Mouse (Mus musculus): Measurements from ENCODE around the gene Syt7. TPM values are rescaled to one million over a fixed set of nuclear protein-coding genes. Genes with fewer than 3 reads are reported as not detected.
A peak's percentile ranks its signal among the peaks of the same experiment; 100 is the strongest.

The Syt7 gene
- polyA plus RNA-seq, 1 experiment from 2014 or later: 1.5 TPM

DNA sequence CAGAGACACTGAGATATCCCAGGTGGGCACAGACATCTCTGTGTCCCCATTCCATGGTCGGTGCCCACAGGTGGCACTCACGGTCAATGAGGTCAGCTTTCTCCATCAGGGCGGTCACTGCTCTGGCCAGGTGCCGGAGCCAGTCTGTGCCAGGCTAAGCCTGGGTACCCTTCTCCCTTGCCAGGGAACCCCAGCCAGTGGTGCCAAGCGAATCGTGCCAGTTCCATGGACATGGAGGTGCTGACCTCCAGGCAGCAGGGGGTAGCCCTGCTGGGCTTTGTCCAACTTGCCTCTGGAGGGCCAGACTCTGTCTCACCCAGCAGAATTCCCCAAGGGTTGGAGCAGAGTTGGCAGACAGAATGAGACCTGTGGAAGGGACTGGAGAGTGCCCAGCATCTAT, 4.6 kb downstream of the Syt7 start:
- Histone ChIP-seq H3K27ac (no peak overlapping the region), H3K27me3 (ENCODE audit: insufficient read depth, poor library complexity, severe bottlenecking) (peaks cover 37% of the 10 kb centered on the region), H3K9me3 (no peaks in the 10 kb centered on the region), H3K4me3 (no peak overlapping the region), H3K36me3 (no peaks in the 10 kb centered on the region), H3K4me1 (replicated peaks) (peaks cover 56% of the 10 kb centered on the region)
- 89% methylated on average over 6 of the region's 6 CpGs for WGBS
- DNase-seq (ENCODE audit: low spot score): no peak

DNA sequence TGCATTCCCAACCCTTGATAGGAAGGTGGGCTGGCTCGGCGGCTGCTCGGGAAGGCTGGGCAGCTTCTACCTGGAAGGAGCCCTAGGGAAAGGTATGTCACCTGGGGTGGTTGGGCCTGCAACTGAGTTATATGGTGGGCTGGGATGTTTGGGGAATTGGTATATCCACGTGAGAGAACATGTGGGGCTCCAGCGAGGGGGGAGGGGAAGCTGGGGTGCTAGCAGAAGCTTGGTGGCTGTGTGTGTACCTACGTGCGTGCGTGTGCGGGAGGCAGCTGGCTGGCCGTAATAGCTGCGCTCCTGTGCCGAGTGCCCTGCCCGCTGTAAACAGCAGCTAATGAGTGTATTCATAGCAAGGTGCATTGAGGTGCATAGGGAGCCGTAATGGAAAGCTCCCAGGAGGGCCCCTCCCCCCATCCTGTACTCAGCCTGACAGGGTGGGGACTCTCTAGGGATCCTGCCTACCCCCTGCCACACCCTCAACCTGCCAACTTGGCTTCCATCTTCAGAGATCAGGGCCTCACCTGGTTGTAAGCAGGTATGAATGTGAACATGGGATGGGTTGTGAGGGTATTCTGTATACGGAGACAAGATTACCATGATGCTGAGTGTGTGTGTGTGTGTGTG, 5.1 kb downstream of the Syt7 start:
- Histone ChIP-seq H3K4me1 (replicated peaks) (peaks cover 52% of the 10 kb centered on the region), H3K27me3 (ENCODE audit: insufficient read depth, poor library complexity, severe bottlenecking) (peaks cover 37% of the 10 kb centered on the region)
- no peak for DNase-seq (ENCODE audit: low spot score)

GRCm38 (mm10) chr19:10395174-10395573, 6.3 kb downstream of the Syt7 start:
- Histone ChIP-seq H3K27me3 (ENCODE audit: insufficient read depth, poor library complexity, severe bottlenecking) (peaks cover 27% of the 10 kb centered on the region), H3K36me3 (no peaks in the 10 kb centered on the region), H3K4me1 (replicated peaks) (peaks cover 43% of the 10 kb centered on the region), H3K9me3 (no peaks in the 10 kb centered on the region), H3K27ac (peak overlapping the region; percentile 25; the same call in 1 of the 2 replicates), H3K4me3 (no peak overlapping the region)
- WGBS: 25% methylated on average over 8 of the region's 8 CpGs
- peak; percentile 55 for DNase-seq (ENCODE audit: low spot score)

More for the DNA sequence above, 5.1 kb downstream of the Syt7 start:
- no peaks in the 10 kb centered on the region for H3K36me3 ChIP-seq
- no peak overlapping the region for H3K4me3 ChIP-seq
- H3K9me3 ChIP-seq: no peaks in the 10 kb centered on the region
- H3K27ac ChIP-seq: no peak overlapping the region
- WGBS: 81% methylated on average over 15 of the region's 15 CpGs

- H3K27ac ChIP-seq: no peak overlapping the region
- no peak overlapping the region for H3K4me3 ChIP-seq
- H3K36me3 ChIP-seq: no peaks in the 10 kb centered on the region
- H3K27me3 ChIP-seq (ENCODE audit: insufficient read depth, poor library complexity, severe bottlenecking): peaks cover 9% of the 10 kb centered on the region; the same call in 1 of the 2 replicates
- 86% methylated on average over 2 of the region's 2 CpGs for WGBS
- peaks cover 41% of the 10 kb centered on the region for H3K4me1 ChIP-seq (replicated peaks)
- no peak for DNase-seq (ENCODE audit: low spot score)
- no peaks in the 10 kb centered on the region for H3K9me3 ChIP-seq
These were observed 8.1 kb downstream of the Syt7 start for GRCm38 (mm10) chr19:10396962-10397361.

DNA sequence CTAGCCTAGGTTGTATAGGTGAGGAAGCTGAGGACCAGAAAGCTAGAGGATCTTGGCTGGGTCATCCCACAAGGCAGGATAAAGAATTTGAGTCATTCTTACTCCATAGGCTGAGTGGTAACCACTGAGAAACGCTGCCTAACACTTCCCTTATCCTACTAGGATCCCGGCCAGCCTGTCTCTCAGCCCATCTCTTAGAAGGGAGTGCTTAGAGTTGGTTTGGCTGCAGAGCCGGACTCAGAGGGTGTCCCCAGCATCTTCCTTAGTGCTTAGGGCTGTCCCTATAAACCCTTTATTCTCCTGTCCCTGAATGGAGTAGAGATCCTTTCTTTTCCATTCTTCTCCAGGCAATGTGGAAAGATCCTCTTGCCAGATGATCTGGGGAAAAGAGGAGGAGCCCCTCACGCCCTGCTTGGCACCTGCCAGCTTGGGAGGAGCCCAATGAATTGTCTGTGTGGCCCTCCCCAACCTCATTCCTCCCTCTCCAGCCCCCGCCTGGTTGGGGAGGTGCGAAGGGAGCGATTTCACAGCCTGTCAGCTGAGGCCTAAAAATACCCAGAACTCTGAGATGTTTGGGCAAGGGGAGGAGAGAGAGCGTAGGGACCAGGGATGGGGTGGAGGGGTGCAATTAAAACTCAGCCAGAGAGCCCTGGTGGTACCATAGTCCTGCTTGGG, 8.7 kb downstream of the Syt7 start:
- 48% methylated on average over 8 of the region's 8 CpGs for WGBS
- peaks cover 6% of the 10 kb centered on the region; the same call in 1 of the 2 replicates for H3K27me3 ChIP-seq (ENCODE audit: insufficient read depth, poor library complexity, severe bottlenecking)
- H3K27ac ChIP-seq: no peak overlapping the region
- peaks cover 37% of the 10 kb centered on the region for H3K4me1 ChIP-seq (replicated peaks)
- DNase-seq (ENCODE audit: low spot score): no peak
- H3K9me3 ChIP-seq: no peaks in the 10 kb centered on the region
- H3K36me3 ChIP-seq: no peaks in the 10 kb centered on the region
- H3K4me3 ChIP-seq: no peak overlapping the region

DNA sequence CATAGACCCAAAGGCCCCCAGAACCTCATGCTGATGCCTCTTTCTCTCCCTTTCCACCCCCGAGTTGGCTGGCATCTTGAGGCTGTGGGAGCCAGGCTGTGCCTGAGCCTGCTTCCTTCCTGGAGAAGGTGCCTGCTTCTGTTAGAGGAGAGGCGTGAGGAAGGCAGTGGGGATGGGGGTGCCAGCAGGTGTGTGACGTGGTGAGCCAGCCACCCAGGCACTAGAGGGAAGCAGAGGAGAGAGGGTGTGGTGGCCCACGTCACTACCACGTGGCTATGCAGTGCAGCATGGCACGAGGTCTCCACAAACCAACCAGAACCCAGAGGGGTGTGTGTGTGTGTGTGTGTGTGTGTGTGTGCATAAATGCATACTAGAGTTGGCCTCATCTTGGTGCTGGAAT, 9.4 kb downstream of the Syt7 start:
- H3K4me1 ChIP-seq (replicated peaks): peaks cover 35% of the 10 kb centered on the region
- H3K36me3 ChIP-seq: no peaks in the 10 kb centered on the region
- H3K9me3 ChIP-seq: no peaks in the 10 kb centered on the region
- H3K27ac ChIP-seq: no peak overlapping the region
- peaks cover 6% of the 10 kb centered on the region; the same call in 1 of the 2 replicates for H3K27me3 ChIP-seq (ENCODE audit: insufficient read depth, poor library complexity, severe bottlenecking)
- WGBS: 70% methylated on average over 6 of the region's 6 CpGs
- DNase-seq (ENCODE audit: low spot score): no peak
- no peak overlapping the region for H3K4me3 ChIP-seq

DNA sequence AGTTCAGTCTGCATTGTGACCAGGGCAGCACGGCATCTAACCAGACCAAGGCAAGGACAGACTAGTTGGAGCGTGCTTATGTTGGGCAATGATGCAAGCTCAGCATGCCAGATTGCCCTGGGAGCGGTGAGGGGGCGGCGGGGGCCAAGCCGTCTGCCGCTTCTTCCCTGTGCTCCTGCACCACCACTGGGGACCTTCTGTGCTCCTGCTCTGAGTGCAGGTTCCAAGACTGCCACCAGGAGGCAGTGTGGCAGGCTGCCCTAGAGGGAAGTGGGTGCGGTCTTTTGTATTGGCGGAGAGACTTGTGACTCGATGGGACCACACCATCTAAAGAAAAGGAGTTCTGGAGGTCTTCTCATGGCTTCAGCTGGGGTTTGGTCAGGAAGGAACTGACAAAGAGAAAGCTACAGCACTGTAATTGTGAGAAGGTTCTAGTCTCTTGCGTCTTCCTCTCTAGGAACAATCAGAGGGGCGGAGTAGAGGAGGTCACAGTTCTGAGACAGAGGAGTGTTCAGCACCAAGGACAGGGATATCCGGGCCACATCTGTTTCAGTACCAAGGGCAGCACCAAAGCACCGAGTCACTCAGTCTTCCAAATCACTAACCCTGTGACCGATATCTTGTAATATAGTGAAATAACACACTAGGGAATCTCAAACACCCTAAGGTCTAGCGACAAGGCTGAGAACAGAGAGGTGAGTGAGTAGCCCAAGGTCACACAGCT, 14.0 kb downstream of the Syt7 start:
- Histone ChIP-seq H3K27ac (no peak overlapping the region), H3K4me1 (replicated peaks) (peaks cover 33% of the 10 kb centered on the region), H3K36me3 (no peaks in the 10 kb centered on the region), H3K4me3 (no peak overlapping the region), H3K9me3 (no peaks in the 10 kb centered on the region), H3K27me3 (ENCODE audit: insufficient read depth, poor library complexity, severe bottlenecking) (peaks cover 7% of the 10 kb centered on the region; the same call in 1 of the 2 replicates)
- DNase-seq (ENCODE audit: low spot score): peak; percentile 71
- WGBS: 29% methylated on average over 16 of the region's 16 CpGs

DNA sequence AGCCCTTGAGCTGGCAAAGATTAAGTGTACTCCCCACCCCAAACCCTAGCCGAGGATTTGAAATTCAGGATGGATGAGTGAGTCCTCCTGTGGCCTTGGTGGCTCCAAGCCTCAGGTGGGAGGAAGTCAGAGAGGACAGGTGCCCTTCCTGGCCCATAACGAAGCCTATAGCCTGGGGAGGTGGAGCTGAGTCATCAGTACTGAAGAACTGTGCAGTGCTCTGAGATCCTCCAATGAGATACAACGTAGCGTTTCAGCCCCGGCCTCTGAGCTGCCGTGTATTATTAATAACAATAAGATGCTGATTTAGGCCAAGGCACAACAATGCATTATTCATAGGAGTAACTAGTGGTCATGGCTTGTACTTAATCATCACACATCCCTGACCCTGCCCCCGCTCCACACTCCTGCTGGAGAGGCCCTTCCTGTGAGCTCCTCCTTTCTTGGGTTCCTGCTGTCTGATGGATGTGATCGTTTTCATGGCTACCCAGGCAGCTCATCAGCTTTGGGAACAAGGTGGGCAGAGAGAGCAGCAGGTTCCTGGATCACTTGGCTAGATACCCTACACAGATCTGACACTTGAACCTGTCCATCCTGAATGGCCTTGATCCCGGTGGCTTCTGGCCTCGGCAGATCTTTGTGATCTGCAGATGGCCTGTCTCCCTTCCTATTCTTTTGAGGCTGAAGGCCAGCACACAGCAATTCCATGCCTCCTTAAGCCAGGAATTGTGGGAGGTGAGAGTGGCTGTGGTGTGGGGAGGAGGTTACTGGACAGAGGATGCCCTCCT, 14.9 kb downstream of the Syt7 start:
- no peak for DNase-seq (ENCODE audit: low spot score)
- H3K27ac ChIP-seq: no peak overlapping the region
- WGBS: 74% methylated on average over 10 of the region's 10 CpGs

DNA sequence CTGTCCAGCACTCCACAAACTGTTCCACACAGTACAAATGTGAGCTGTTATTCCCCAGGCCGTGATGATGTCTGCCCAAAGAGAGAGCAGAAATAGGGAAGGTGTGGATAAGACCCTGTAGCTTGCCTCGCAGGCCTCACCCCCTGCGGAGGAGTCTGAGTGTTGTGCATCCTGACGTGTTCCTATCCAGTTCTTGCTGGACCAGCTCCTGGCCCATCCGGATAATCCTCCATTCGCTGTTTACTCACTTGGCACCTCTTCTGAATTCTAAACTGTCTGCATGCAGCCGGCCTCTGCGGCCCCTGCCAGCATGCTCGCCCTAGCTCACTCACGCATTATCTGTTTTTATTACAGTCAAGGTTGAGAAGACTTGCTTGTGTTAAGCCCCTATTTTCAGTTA, 15.5 kb downstream of the Syt7 start:
- Histone ChIP-seq H3K4me3 (no peak overlapping the region), H3K4me1 (replicated peaks) (peaks cover 38% of the 10 kb centered on the region), H3K36me3 (no peaks in the 10 kb centered on the region), H3K27me3 (ENCODE audit: insufficient read depth, poor library complexity, severe bottlenecking) (peaks cover 3% of the 10 kb centered on the region; the same call in 1 of the 2 replicates), H3K27ac (no peak overlapping the region), H3K9me3 (no peaks in the 10 kb centered on the region)
- no peak for DNase-seq (ENCODE audit: low spot score)
- WGBS: 76% methylated on average over 10 of the region's 10 CpGs

More for the DNA sequence above, 14.9 kb downstream of the Syt7 start:
- Histone ChIP-seq H3K9me3 (no peaks in the 10 kb centered on the region), H3K27me3 (ENCODE audit: insufficient read depth, poor library complexity, severe bottlenecking) (peaks cover 3% of the 10 kb centered on the region; the same call in 1 of the 2 replicates), H3K4me1 (replicated peaks) (peaks cover 33% of the 10 kb centered on the region), H3K36me3 (no peaks in the 10 kb centered on the region), H3K4me3 (no peak overlapping the region)

DNA sequence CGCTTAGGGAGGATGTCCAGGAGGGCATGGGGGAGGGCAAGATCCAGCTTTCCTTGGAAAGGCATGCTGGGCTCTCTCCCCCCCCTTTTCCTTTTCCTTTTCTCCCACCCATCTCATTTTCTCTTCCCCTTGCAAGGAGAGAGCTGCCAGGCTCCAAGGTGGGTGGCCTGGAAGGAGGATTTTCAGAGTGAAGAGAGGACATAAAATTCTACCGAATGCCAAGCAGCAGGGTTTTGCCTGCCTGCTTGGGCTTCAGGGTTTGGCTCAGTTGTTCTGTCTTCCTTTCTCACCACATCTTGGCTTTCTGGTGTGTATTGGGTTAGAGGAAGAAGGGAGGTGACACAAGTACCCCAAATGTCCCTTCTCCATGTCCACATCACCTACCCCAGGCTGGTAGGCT, 16.0 kb downstream of the Syt7 start:
- Histone ChIP-seq H3K27me3 (ENCODE audit: insufficient read depth, poor library complexity, severe bottlenecking) (peaks cover 3% of the 10 kb centered on the region; the same call in 1 of the 2 replicates), H3K9me3 (no peaks in the 10 kb centered on the region), H3K36me3 (no peaks in the 10 kb centered on the region), H3K4me1 (replicated peaks) (peaks cover 40% of the 10 kb centered on the region), H3K4me3 (no peak overlapping the region), H3K27ac (no peak overlapping the region)
- no peak for DNase-seq (ENCODE audit: low spot score)
- 63% methylated on average over 2 of the region's 2 CpGs for WGBS

DNA sequence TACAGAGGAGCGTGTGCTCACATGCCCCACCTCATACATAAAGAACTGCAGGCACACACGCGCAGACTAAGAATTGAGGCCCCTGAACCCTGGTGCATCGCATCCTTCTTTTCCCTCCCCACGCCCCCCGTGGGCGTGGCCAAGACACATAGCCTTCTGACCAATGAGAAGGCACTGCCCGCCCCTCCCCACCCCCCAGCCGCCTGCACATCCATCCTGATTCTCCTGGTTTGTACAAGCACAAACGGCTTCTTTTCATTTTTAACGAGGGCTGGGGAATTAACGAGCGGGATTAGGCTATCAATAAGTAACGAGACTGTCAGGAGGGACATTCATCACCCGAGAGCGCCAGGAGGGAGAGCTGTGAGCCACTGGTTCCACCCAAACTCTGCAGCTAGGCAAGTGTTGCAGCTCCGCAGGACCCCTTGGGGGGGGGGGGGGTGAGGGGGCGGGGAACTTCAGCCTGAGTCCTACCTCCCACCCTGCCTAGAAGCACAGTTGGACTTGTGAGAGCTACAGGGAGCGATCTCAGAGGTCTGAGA, 24.9 kb downstream of the Syt7 start:
- Histone ChIP-seq H3K9me3 (no peaks in the 10 kb centered on the region), H3K27ac (peak overlapping the region; percentile 81), H3K27me3 (ENCODE audit: insufficient read depth, poor library complexity, severe bottlenecking) (peaks cover 18% of the 10 kb centered on the region), H3K36me3 (no peaks in the 10 kb centered on the region), H3K4me3 (peak overlapping the region; percentile 46), H3K4me1 (replicated peaks) (peaks cover 46% of the 10 kb centered on the region)
- DNase-seq (ENCODE audit: low spot score): peak; percentile 85
- WGBS: 1% methylated on average over 19 of the region's 19 CpGs

DNA sequence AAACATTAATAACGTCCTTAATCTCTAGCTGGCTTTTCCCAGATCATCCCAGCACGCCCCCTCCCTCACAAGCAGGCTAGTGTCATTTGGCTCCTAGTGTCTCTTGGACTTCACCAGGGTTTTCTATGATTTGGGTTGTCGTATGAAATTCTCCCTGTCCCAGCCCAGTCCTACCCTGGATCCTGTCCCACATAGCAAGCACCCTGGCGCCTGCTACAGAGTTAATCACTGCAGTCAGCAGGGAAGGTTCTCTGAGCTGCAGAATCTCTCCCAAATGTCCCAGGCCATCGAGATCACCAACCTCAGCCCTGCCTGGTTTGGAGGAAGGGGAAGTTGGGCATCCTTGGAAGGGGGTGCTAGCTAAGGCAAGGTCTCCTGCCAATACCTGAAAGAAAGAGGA, 26.6 kb downstream of the Syt7 start:
- no peak for DNase-seq (ENCODE audit: low spot score)
- Histone ChIP-seq H3K9me3 (no peaks in the 10 kb centered on the region), H3K4me1 (replicated peaks) (peaks cover 46% of the 10 kb centered on the region), H3K36me3 (no peaks in the 10 kb centered on the region), H3K4me3 (no peak overlapping the region), H3K27me3 (ENCODE audit: insufficient read depth, poor library complexity, severe bottlenecking) (peaks cover 18% of the 10 kb centered on the region), H3K27ac (no peak overlapping the region)
- 81% methylated on average over 5 of the region's 5 CpGs for WGBS
